In the genomic region with DNA sequence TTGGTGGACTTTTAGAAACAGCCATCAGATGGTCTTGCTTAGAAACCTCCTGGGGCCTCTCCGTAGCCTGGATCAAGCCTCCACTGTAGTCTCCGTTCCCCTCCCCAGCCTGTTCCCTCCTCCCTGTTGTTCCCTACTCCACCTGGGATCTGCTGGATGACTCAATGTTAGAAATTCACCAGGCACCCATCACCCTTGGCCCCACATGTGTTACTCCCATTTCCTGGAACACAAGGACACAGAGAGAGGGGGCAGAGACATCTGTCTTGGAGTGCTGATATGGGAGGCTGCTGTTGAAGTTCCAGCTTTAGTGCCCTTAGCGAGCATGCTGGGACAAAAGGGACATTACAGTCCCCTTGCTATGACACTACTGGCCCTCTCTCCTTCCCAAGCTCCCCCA, we compare ENCODE assay signal across 24 mouse cellular contexts.
DNase-seq lines count a peak whose midpoint lies in the region; ATAC-seq lines count a peak whose summit lies in the region.
"Had no signal": no experiment of that assay in that cellular context is flagged by ENCODE, and none has a peak within 500 bp of the region (broad histone marks: within the 10 kb centered on the region; RNA-seq: fewer than 3 reads in every experiment).

No protein-coding gene starts in this region.

- no peak overlapping the region for H3K9ac ChIP-seq in kidney, embryonic 16.5 days (replicated peaks; ENCODE audit: low read length)
- H3K9ac ChIP-seq in embryonic facial prominence, embryonic 12.5 days, result no peak overlapping the region
- H3K9ac ChIP-seq in intestine, embryonic 14.5 days (ENCODE audit: low read length), result no peak overlapping the region
- no peak overlapping the region for H3K9ac ChIP-seq in stomach, embryonic 15.5 days
- H3K9ac ChIP-seq: embryonic facial prominence, embryonic 15.5 days; limb, embryonic 12.5 days; liver, embryonic 14.5 days; midbrain, embryonic 12.5 days; neural tube, embryonic 15.5 days had no signal

- no peaks in the 10 kb centered on the region for H3K9me3 ChIP-seq in kidney, embryonic 16.5 days (ENCODE audit: low read length)
- no peaks in the 10 kb centered on the region for H3K9me3 ChIP-seq in embryonic facial prominence, embryonic 12.5 days
- H3K9me3 ChIP-seq in intestine, embryonic 14.5 days (ENCODE audit: control insufficient read depth, low read length), result no peaks in the 10 kb centered on the region
- no peaks in the 10 kb centered on the region for H3K9me3 ChIP-seq in stomach, embryonic 15.5 days
- H3K9me3 ChIP-seq: embryonic facial prominence, embryonic 15.5 days; heart, embryonic 10.5 days; hindbrain, embryonic 10.5 days; limb, embryonic 12.5 days; midbrain, embryonic 12.5 days; neural tube, embryonic 15.5 days had no signal

- DNase-seq in kidney, postnatal 25 days, result no peak
- no peak for DNase-seq in intestine, embryonic 14.5 days (ENCODE audit: low spot score)
- no peak for DNase-seq in layer of hippocampus, adult 11-12 months (ENCODE audit: low spot score)
- no peak for DNase-seq in adrenal gland, postnatal 10 days
- DNase-seq: adrenal gland, adult 8-10 months; cerebellum, adult 2 months; cerebellum, postnatal 25 days; gastrocnemius, postnatal 10 days; kidney, adult 8-10 months; lung, postnatal 14 days; right cerebral cortex, adult 18-20 months; right cerebral cortex, postnatal 4 days had no signal

- no peak overlapping the region for H3K4me3 ChIP-seq in kidney, embryonic 16.5 days (ENCODE audit: low read length)
- no peak overlapping the region for H3K4me3 ChIP-seq in embryonic facial prominence, embryonic 12.5 days
- no peak overlapping the region for H3K4me3 ChIP-seq in intestine, embryonic 14.5 days (ENCODE audit: low read depth, low read length)
- H3K4me3 ChIP-seq in stomach, embryonic 15.5 days (replicated peaks), result no peak overlapping the region
- H3K4me3 ChIP-seq: embryonic facial prominence, embryonic 15.5 days; heart, embryonic 10.5 days; hindbrain, embryonic 10.5 days; limb, embryonic 12.5 days; midbrain, embryonic 12.5 days; neural tube, embryonic 15.5 days had no signal

- WGBS in kidney, embryonic 16.5 days, result 54% methylated on average over 3 of the region's 3 CpGs
- WGBS in embryonic facial prominence, embryonic 12.5 days, result 86% methylated on average over 3 of the region's 3 CpGs
- WGBS in intestine, embryonic 14.5 days, result 67% methylated on average over 3 of the region's 3 CpGs
- 70% methylated on average over 3 of the region's 3 CpGs for WGBS in stomach, embryonic 15.5 days

- no peak overlapping the region for H3K4me2 ChIP-seq in kidney, embryonic 16.5 days (replicated peaks; ENCODE audit: low read depth, low read length)
- no peak overlapping the region for H3K4me2 ChIP-seq in embryonic facial prominence, embryonic 12.5 days (replicated peaks)
- no peak overlapping the region for H3K4me2 ChIP-seq in intestine, embryonic 14.5 days (ENCODE audit: low read length)
- no peak overlapping the region for H3K4me2 ChIP-seq in stomach, embryonic 15.5 days
- H3K4me2 ChIP-seq: embryonic facial prominence, embryonic 15.5 days; limb, embryonic 12.5 days; midbrain, embryonic 12.5 days; neural tube, embryonic 15.5 days had no signal

- peaks cover 20% of the 10 kb centered on the region for H3K4me1 ChIP-seq in kidney, embryonic 16.5 days (ENCODE audit: insufficient read depth, low read length)
- peaks cover 21% of the 10 kb centered on the region; the same call in 1 of the 2 replicates for H3K4me1 ChIP-seq in embryonic facial prominence, embryonic 12.5 days
- 0 out of 2 replicates have a peak, but pooled peaks cover 6% of the 10 kb centered on the region for H3K4me1 ChIP-seq in intestine, embryonic 14.5 days (replicated peaks; ENCODE audit: control insufficient read depth, insufficient read depth, low read length)
- H3K4me1 ChIP-seq in stomach, embryonic 15.5 days, result no peaks in the 10 kb centered on the region
- H3K4me1 ChIP-seq: midbrain, embryonic 12.5 days; neural tube, embryonic 15.5 days had no signal

- H3K36me3 ChIP-seq in kidney, embryonic 16.5 days (ENCODE audit: insufficient read depth, low read length), result no peaks in the 10 kb centered on the region
- H3K36me3 ChIP-seq in embryonic facial prominence, embryonic 12.5 days, result no peaks in the 10 kb centered on the region
- H3K36me3 ChIP-seq in intestine, embryonic 14.5 days (ENCODE audit: control insufficient read depth, insufficient read depth, low read length), result no peaks in the 10 kb centered on the region
- H3K36me3 ChIP-seq in stomach, embryonic 15.5 days, result no peaks in the 10 kb centered on the region
- H3K36me3 ChIP-seq: embryonic facial prominence, embryonic 15.5 days; heart, embryonic 10.5 days; hindbrain, embryonic 10.5 days; limb, embryonic 12.5 days; midbrain, embryonic 12.5 days; neural tube, embryonic 15.5 days had no signal

- peaks cover 12% of the 10 kb centered on the region; the same call in 1 of the 2 replicates for H3K27me3 ChIP-seq in kidney, embryonic 16.5 days (ENCODE audit: insufficient read depth, low read length)
- H3K27me3 ChIP-seq in embryonic facial prominence, embryonic 12.5 days, result peaks cover 32% of the 10 kb centered on the region; the same call in 1 of the 2 replicates
- H3K27me3 ChIP-seq in intestine, embryonic 14.5 days (replicated peaks; ENCODE audit: control insufficient read depth, insufficient read depth, low read length), result 0 out of 2 replicates have a peak, but pooled peaks cover 5% of the 10 kb centered on the region
- no peaks in the 10 kb centered on the region; the same call in 1 of the 2 replicates for H3K27me3 ChIP-seq in stomach, embryonic 15.5 days (replicated peaks)

- no peak for ATAC-seq in kidney, embryonic 16.5 days (ENCODE audit: low FRiP score, low TSS enrichment)
- no peak for ATAC-seq in embryonic facial prominence, embryonic 12.5 days (ENCODE audit: insufficient number of reproducible peaks, insufficient read depth, low FRiP score, low TSS enrichment)
- ATAC-seq in intestine, embryonic 14.5 days (replicated peaks; ENCODE audit: low FRiP score, low TSS enrichment, low read depth), result 0 out of 2 replicates have a peak, but pooled peaks have one; percentile 34
- 0 out of 2 replicates have a peak, but pooled peaks have one; percentile 16 for ATAC-seq in stomach, embryonic 15.5 days (ENCODE audit: insufficient read depth, low FRiP score, low read depth)
- ATAC-seq: forebrain, embryonic 14.5 days; hindbrain, embryonic 16.5 days had no signal

- H3K27ac ChIP-seq in kidney, embryonic 16.5 days (ENCODE audit: low read length), result 0 out of 2 replicates have a peak overlapping the region, but pooled peaks have one; percentile 1
- H3K27ac ChIP-seq in embryonic facial prominence, embryonic 12.5 days, result 0 out of 2 replicates have a peak overlapping the region, but pooled peaks have one; percentile 54
- no peak overlapping the region for H3K27ac ChIP-seq in intestine, embryonic 14.5 days (ENCODE audit: low read depth)
- H3K27ac ChIP-seq in stomach, embryonic 15.5 days, result no peak overlapping the region
- H3K27ac ChIP-seq: embryonic facial prominence, embryonic 15.5 days; heart, embryonic 10.5 days; hindbrain, embryonic 10.5 days; liver, embryonic 14.5 days; midbrain, embryonic 12.5 days; neural tube, embryonic 15.5 days had no signal

Comparison
In these comparisons a context has a peak if more than half of its experiments do, and no peak if none do; other contexts are left out.
1. ATAC-seq: peak in intestine, embryonic 14.5 days (single experiment) and stomach, embryonic 15.5 days (single experiment); none in kidney, embryonic 16.5 days (single experiment) and embryonic facial prominence, embryonic 12.5 days (single experiment).
2. H3K27ac ChIP-seq: peak in kidney, embryonic 16.5 days (single experiment) and embryonic facial prominence, embryonic 12.5 days (single experiment); none in intestine, embryonic 14.5 days (single experiment) and stomach, embryonic 15.5 days (single experiment).